Mouse (Mus musculus) cortical plate, adult 2 months (tissue): ENCODE data around the gene Hist1h2an.

Experiments
- CTCF ChIP-seq: fragments of 200-500 bp; IDR thresholded peaks from 2 replicates; pipeline ENCODE4 v1.5.1; 2011; ENCODE audit warnings: mild to moderate bottlenecking, control low read depth, low read length; ENCODE audit not compliant: insufficient read depth; ENCODE audit errors: extremely low read depth
- POLR2A ChIP-seq: fragments of 200-500 bp; IDR thresholded peaks from 2 replicates; pipeline ENCODE4 v1.6.1; 2011; ENCODE audit warnings: mild to moderate bottlenecking, low read length, control low read depth; ENCODE audit not compliant: insufficient read depth; ENCODE audit errors: extremely low read depth

DNA sequence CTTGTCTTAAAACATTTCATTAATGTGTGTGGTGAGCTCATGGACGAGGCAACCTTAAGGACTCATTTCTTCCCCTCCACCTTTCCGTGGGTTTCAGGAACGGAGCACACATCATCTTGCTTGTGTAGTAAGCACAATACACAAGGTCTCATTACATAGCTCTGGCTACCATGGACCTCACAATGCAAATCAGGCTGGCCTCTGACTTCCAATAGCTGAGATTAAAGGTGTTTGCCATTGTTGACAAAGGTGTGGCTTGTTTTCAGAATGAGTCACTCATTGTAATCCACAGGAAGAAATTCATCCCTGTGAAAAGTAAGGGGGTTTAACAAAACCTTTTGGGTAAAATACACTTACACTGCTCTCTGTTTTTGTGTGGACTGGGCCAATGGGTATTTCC, 41.5 kb upstream of the Hist1h2an start:
- no peak for TF ChIP-seq CTCF
- no peak for TF ChIP-seq POLR2A
